Mouse (Mus musculus): ENCODE measurements around the gene Tle6. TPM values are rescaled to one million over a fixed set of nuclear protein-coding genes. Genes with fewer than 3 reads are reported as not detected.
A peak's percentile ranks its signal among the peaks of the same experiment; 100 is the strongest.

Gene Tle6
- polyA plus RNA-seq, 1 experiment from 2014 or later = 3.1 TPM

GRCm38 (mm10) chr10:81574081-81575056 is 26.5 kb downstream of the Tle6 start, which contains the start of gene Tle2:
Gene Tle2, plus strand, starts transcription at chr10:81574561.
- 21% methylated on average over 10 of the region's 10 CpGs for WGBS
- Histone ChIP-seq H3K27me3 (ENCODE audit: poor library complexity, severe bottlenecking) (peaks cover 85% of the 10 kb centered on the region), H3K27ac (peak within 1 kb of the TSS; percentile 25), H3K4me1 (peaks cover 69% of the 10 kb centered on the region), H3K4me3 (peak within 1 kb of the TSS; percentile 55), H3K36me3 (replicated peaks) (no peaks in the 10 kb centered on the region), H3K9me3 (peaks cover 4% of the 10 kb centered on the region; the same call in 1 of the 2 replicates)
- no peak for DNase-seq (ENCODE audit: extremely low spot score, low spot score)

GRCm38 (mm10) chr10:81572975-81573374 is 27.9 kb downstream of the Tle6 start:
- no peak overlapping the region for H3K27ac ChIP-seq
- peaks cover 83% of the 10 kb centered on the region for H3K4me1 ChIP-seq
- H3K9me3 ChIP-seq = peaks cover 4% of the 10 kb centered on the region; the same call in 1 of the 2 replicates
- H3K27me3 ChIP-seq (ENCODE audit: poor library complexity, severe bottlenecking) = peaks cover 85% of the 10 kb centered on the region
- H3K36me3 ChIP-seq (replicated peaks) = no peaks in the 10 kb centered on the region
- DNase-seq (ENCODE audit: extremely low spot score, low spot score) = no peak
- H3K4me3 ChIP-seq = no peak overlapping the region
- 6% methylated on average over 9 of the region's 9 CpGs for WGBS

- 2% methylated on average over 9 of the region's 9 CpGs for WGBS
- DNase-seq (ENCODE audit: extremely low spot score, low spot score) = no peak
- peak overlapping the region; percentile 69; the same call in 1 of the 2 replicates for H3K27ac ChIP-seq
- H3K27me3 ChIP-seq (ENCODE audit: poor library complexity, severe bottlenecking) = peaks cover 85% of the 10 kb centered on the region
- peak overlapping the region; percentile 50 for H3K4me3 ChIP-seq
- H3K36me3 ChIP-seq (replicated peaks) = peaks cover 3% of the 10 kb centered on the region
- peaks cover 90% of the 10 kb centered on the region for H3K4me1 ChIP-seq
- peaks cover 4% of the 10 kb centered on the region; the same call in 1 of the 2 replicates for H3K9me3 ChIP-seq
These were observed 28.7 kb downstream of the Tle6 start for GRCm38 (mm10) chr10:81572133-81572671.

GRCm38 (mm10) chr10:81571501-81571876 is 29.4 kb downstream of the Tle6 start:
- peak; percentile 98 for DNase-seq (ENCODE audit: extremely low spot score, low spot score)
- peaks cover 10% of the 10 kb centered on the region for H3K36me3 ChIP-seq (replicated peaks)
- H3K4me3 ChIP-seq = peak overlapping the region; percentile 50
- peaks cover 85% of the 10 kb centered on the region for H3K27me3 ChIP-seq (ENCODE audit: poor library complexity, severe bottlenecking)
- H3K27ac ChIP-seq = peak overlapping the region; percentile 78
- H3K4me1 ChIP-seq = peaks cover 95% of the 10 kb centered on the region
- peaks cover 4% of the 10 kb centered on the region; the same call in 1 of the 2 replicates for H3K9me3 ChIP-seq
- WGBS = under 1% methylated on average over 18 of the region's 18 CpGs

GRCm38 (mm10) chr10:81570831-81571500 is 29.9 kb downstream of the Tle6 start:
- peaks cover 4% of the 10 kb centered on the region; the same call in 1 of the 2 replicates for H3K9me3 ChIP-seq
- peak overlapping the region; percentile 78 for H3K27ac ChIP-seq
- peaks cover 85% of the 10 kb centered on the region for H3K27me3 ChIP-seq (ENCODE audit: poor library complexity, severe bottlenecking)
- H3K4me1 ChIP-seq = peaks cover 97% of the 10 kb centered on the region
- peak; percentile 96 for DNase-seq (ENCODE audit: extremely low spot score, low spot score)
- under 1% methylated on average over 34 of the region's 34 CpGs for WGBS
- peaks cover 16% of the 10 kb centered on the region for H3K36me3 ChIP-seq (replicated peaks)
- H3K4me3 ChIP-seq = peak overlapping the region; percentile 50

GRCm38 (mm10) chr10:81570238-81570800 is 30.6 kb downstream of the Tle6 start:
- Histone ChIP-seq H3K4me3 (peak overlapping the region; percentile 50), H3K27me3 (ENCODE audit: poor library complexity, severe bottlenecking) (peaks cover 85% of the 10 kb centered on the region), H3K36me3 (replicated peaks) (peaks cover 22% of the 10 kb centered on the region), H3K4me1 (peaks cover 97% of the 10 kb centered on the region), H3K9me3 (peaks cover 4% of the 10 kb centered on the region; the same call in 1 of the 2 replicates), H3K27ac (peak overlapping the region; percentile 78)
- WGBS = 1% methylated on average over 11 of the region's 11 CpGs
- DNase-seq (ENCODE audit: extremely low spot score, low spot score) = peak; percentile 82

GRCm38 (mm10) chr10:81569507-81570237 is 31.2 kb downstream of the Tle6 start:
- peak overlapping the region; percentile 78; the same call in 1 of the 2 replicates for H3K27ac ChIP-seq
- peaks cover 85% of the 10 kb centered on the region for H3K27me3 ChIP-seq (ENCODE audit: poor library complexity, severe bottlenecking)
- H3K36me3 ChIP-seq (replicated peaks) = peaks cover 28% of the 10 kb centered on the region
- WGBS = 27% methylated on average over 9 of the region's 9 CpGs
- peak overlapping the region; percentile 50; the same call in 1 of the 2 replicates for H3K4me3 ChIP-seq
- peaks cover 97% of the 10 kb centered on the region for H3K4me1 ChIP-seq
- H3K9me3 ChIP-seq = peaks cover 4% of the 10 kb centered on the region; the same call in 1 of the 2 replicates
- DNase-seq (ENCODE audit: extremely low spot score, low spot score) = no peak

- H3K4me3 ChIP-seq = peak overlapping the region; percentile 24
- peaks cover 37% of the 10 kb centered on the region for H3K36me3 ChIP-seq (replicated peaks)
- WGBS = 16% methylated on average over 16 of the region's 16 CpGs
- peaks cover 85% of the 10 kb centered on the region for H3K27me3 ChIP-seq (ENCODE audit: poor library complexity, severe bottlenecking)
- peaks cover 97% of the 10 kb centered on the region for H3K4me1 ChIP-seq
- no peaks in the 10 kb centered on the region for H3K9me3 ChIP-seq
- peak; percentile 45 for DNase-seq (ENCODE audit: extremely low spot score, low spot score)
- peak overlapping the region; percentile 70 for H3K27ac ChIP-seq
These were observed 32.3 kb downstream of the Tle6 start for GRCm38 (mm10) chr10:81568381-81569191.

GRCm38 (mm10) chr10:81565257-81566228 is 35.3 kb downstream of the Tle6 start:
- peaks cover 63% of the 10 kb centered on the region for H3K36me3 ChIP-seq (replicated peaks)
- 18% methylated on average over 20 of the region's 20 CpGs for WGBS
- no peaks in the 10 kb centered on the region for H3K9me3 ChIP-seq
- peaks cover 94% of the 10 kb centered on the region for H3K4me1 ChIP-seq
- H3K27ac ChIP-seq = peak overlapping the region; percentile 80
- no peak for DNase-seq (ENCODE audit: extremely low spot score, low spot score)
- H3K4me3 ChIP-seq = peak overlapping the region; percentile 45; the same call in 1 of the 2 replicates
- peaks cover 95% of the 10 kb centered on the region for H3K27me3 ChIP-seq (ENCODE audit: poor library complexity, severe bottlenecking)

GRCm38 (mm10) chr10:81564734-81565133 is 36.1 kb downstream of the Tle6 start:
- DNase-seq (ENCODE audit: extremely low spot score, low spot score) = peak; percentile 55
- Histone ChIP-seq H3K4me1 (peaks cover 94% of the 10 kb centered on the region), H3K27me3 (ENCODE audit: poor library complexity, severe bottlenecking) (peaks cover 97% of the 10 kb centered on the region), H3K4me3 (peak overlapping the region; percentile 45; the same call in 1 of the 2 replicates), H3K36me3 (replicated peaks) (peaks cover 63% of the 10 kb centered on the region), H3K9me3 (no peaks in the 10 kb centered on the region), H3K27ac (peak overlapping the region; percentile 80)
- 7% methylated on average over 10 of the region's 10 CpGs for WGBS
